ENCODE assay signal across 7 mouse cellular contexts in the genomic region with DNA sequence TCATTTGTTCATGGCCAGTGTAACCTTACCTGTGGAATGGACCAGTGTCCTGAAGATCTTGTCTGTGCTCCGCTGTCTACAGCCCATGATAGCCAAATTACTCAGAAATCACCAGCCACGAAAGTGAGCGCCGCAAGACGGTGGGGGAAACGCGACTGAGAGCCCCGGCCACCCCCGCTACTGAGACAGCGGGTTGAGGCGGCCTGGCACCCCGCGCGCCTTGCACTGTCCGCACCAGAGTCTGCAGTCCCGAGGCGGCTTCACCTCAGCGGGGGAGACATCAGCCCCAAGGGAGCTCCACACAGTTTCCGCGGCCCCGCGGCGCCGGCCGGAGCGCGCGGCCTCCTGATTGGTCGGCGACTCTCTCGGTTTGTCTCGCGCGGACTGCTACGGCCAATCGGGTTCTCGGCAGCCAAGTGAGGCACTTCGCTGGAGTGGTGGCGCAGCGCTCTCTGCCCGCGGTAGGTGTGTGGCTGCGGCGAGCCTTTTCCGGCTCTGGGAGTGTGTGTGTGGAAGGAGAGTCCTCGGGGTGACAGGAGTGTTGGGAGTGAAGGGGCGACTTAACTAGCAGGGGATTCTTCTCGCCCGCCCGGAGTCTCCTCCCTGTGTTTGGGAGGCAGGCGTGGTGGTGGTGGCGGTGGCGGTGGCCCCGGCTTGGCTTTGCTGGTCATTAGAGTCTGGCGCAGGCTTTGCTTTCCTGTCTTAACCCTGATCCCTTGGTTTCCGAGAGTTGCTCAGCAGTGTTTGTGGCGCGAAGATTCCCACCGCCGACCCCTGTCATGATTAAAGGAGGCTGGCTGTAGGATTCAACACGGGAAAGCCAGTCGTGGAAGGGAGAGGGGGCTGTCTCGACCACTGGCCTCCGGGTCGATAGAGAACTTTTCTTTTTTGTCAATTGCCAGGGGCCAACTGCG. TPM values are rescaled to one million over a fixed set of nuclear protein-coding genes. Genes with fewer than 3 reads are reported as not detected.
DNase-seq lines count a peak whose midpoint lies in the region; ATAC-seq and TF ChIP-seq lines count a peak whose summit lies in the region.

A gene (minus strand): TSS at position 327 of the 914 bp plus-strand sequence.
A gene (plus strand): TSS at position 415 of the 914 bp plus-strand sequence.

- H3K27me3 ChIP-seq in embryonic facial prominence, embryonic 12.5 days, result no peaks in the 10 kb centered on the region
- H3K27me3 ChIP-seq in kidney, adult 2 months (replicated peaks; ENCODE audit: control insufficient read depth, insufficient read depth, low read length), result no peaks in the 10 kb centered on the region
- H3K27me3 ChIP-seq in limb, embryonic 12.5 days, result no peaks in the 10 kb centered on the region
- no peaks in the 10 kb centered on the region for H3K27me3 ChIP-seq in midbrain, embryonic 15.5 days (replicated peaks)
- no peaks in the 10 kb centered on the region for H3K27me3 ChIP-seq in spleen, adult 2 months (ENCODE audit: control insufficient read depth, insufficient read depth, low read length)

- peak; percentile 39 for TF ChIP-seq CTCF in kidney, adult 2 months (conservative IDR thresholded peaks at IDR 0.05; ENCODE audit: insufficient read depth, insufficient read length, low read depth, low read length)
- no peak for TF ChIP-seq CTCF in spleen, adult 2 months (IDR thresholded peaks at IDR 0.05; ENCODE audit: extremely low read depth, insufficient read depth, insufficient read length, insufficient replicate concordance)

- ATAC-seq in embryonic facial prominence, embryonic 12.5 days (ENCODE audit: insufficient number of reproducible peaks, insufficient read depth, low FRiP score, low TSS enrichment), result peak; percentile 99
- ATAC-seq in limb, embryonic 12.5 days (ENCODE audit: insufficient number of reproducible peaks, insufficient read depth, low FRiP score, low TSS enrichment, low read depth), result peak; percentile 99
- ATAC-seq in midbrain, embryonic 15.5 days (replicated peaks), result peak; percentile 100

- peak within 1 kb of the TSS; percentile 85 for H3K4me3 ChIP-seq in embryonic facial prominence, embryonic 12.5 days
- peak within 1 kb of the TSS; percentile 89 for H3K4me3 ChIP-seq in kidney, adult 2 months (ENCODE audit: insufficient read depth, low read depth, low read length)
- peak within 1 kb of the TSS; percentile 87 for H3K4me3 ChIP-seq in limb, embryonic 12.5 days (replicated peaks)
- peak within 1 kb of the TSS; percentile 99 for H3K4me3 ChIP-seq in midbrain, embryonic 15.5 days
- H3K4me3 ChIP-seq in spleen, adult 2 months (ENCODE audit: extremely low read depth, insufficient read depth, insufficient read length), result peak within 1 kb of the TSS; percentile 97

- H3K36me3 ChIP-seq in embryonic facial prominence, embryonic 12.5 days, result no peaks in the 10 kb centered on the region
- no peaks in the 10 kb centered on the region for H3K36me3 ChIP-seq in kidney, adult 2 months (ENCODE audit: control insufficient read depth, insufficient read depth, low read length)
- 0 out of 2 replicates have a peak, but pooled peaks cover 3% of the 10 kb centered on the region for H3K36me3 ChIP-seq in limb, embryonic 12.5 days
- H3K36me3 ChIP-seq in midbrain, embryonic 15.5 days (replicated peaks), result no peaks in the 10 kb centered on the region
- peaks cover 2% of the 10 kb centered on the region for H3K36me3 ChIP-seq in spleen, adult 2 months (ENCODE audit: control insufficient read depth, insufficient read depth, low read length)

- H3K9ac ChIP-seq in embryonic facial prominence, embryonic 12.5 days, result peak within 1 kb of the TSS; percentile 75
- H3K9ac ChIP-seq in limb, embryonic 12.5 days (replicated peaks), result peak within 1 kb of the TSS; percentile 80
- H3K9ac ChIP-seq in midbrain, embryonic 15.5 days, result peak within 1 kb of the TSS; percentile 89

- peak; percentile 65 for TF ChIP-seq POLR2A in kidney, adult 2 months (IDR thresholded peaks at IDR 0.05; ENCODE audit: low read depth, low read length)
- peak; percentile 89 for TF ChIP-seq POLR2A in spleen, adult 2 months (IDR thresholded peaks at IDR 0.05; ENCODE audit: low read depth, low read length)

- H3K27ac ChIP-seq in embryonic facial prominence, embryonic 12.5 days, result peak within 1 kb of the TSS; percentile 84
- H3K27ac ChIP-seq in kidney, adult 2 months (ENCODE audit: insufficient read depth, low read depth, low read length), result peak within 1 kb of the TSS; percentile 73
- H3K27ac ChIP-seq in limb, embryonic 12.5 days, result peak within 1 kb of the TSS; percentile 81
- peak within 1 kb of the TSS; percentile 82 for H3K27ac ChIP-seq in midbrain, embryonic 15.5 days
- peak within 1 kb of the TSS; percentile 96 for H3K27ac ChIP-seq in spleen, adult 2 months (ENCODE audit: insufficient read depth, low read length)

- H3K4me2 ChIP-seq in embryonic facial prominence, embryonic 12.5 days (replicated peaks), result peak within 1 kb of the TSS; percentile 62
- H3K4me2 ChIP-seq in limb, embryonic 12.5 days, result peak within 1 kb of the TSS; percentile 65
- peak within 1 kb of the TSS; percentile 90 for H3K4me2 ChIP-seq in midbrain, embryonic 15.5 days

- under 1% methylated on average over 65 of the region's 66 CpGs for WGBS in embryonic facial prominence, embryonic 12.5 days
- under 1% methylated on average over 66 of the region's 66 CpGs for WGBS in kidney, adult 2 months
- under 1% methylated on average over 66 of the region's 66 CpGs for WGBS in limb, embryonic 12.5 days
- under 1% methylated on average over 66 of the region's 66 CpGs for WGBS in midbrain, embryonic 15.5 days
- WGBS in spleen, adult 2 months, result under 1% methylated on average over 66 of the region's 66 CpGs

- H3K4me1 ChIP-seq in embryonic facial prominence, embryonic 12.5 days, result no peaks in the 10 kb centered on the region; the same call in 1 of the 2 replicates
- peaks cover 2% of the 10 kb centered on the region; the same call in 1 of the 2 replicates for H3K4me1 ChIP-seq in kidney, adult 2 months (ENCODE audit: control insufficient read depth, insufficient read depth, low read length)
- H3K4me1 ChIP-seq in limb, embryonic 12.5 days (replicated peaks), result peaks cover 10% of the 10 kb centered on the region
- H3K4me1 ChIP-seq in midbrain, embryonic 15.5 days, result peaks cover 15% of the 10 kb centered on the region
- H3K4me1 ChIP-seq in spleen, adult 2 months (ENCODE audit: control insufficient read depth, insufficient read depth, insufficient read length), result peaks cover 5% of the 10 kb centered on the region; the same call in 1 of the 2 replicates

- peak; percentile 95 for DNase-seq in adrenal gland, postnatal 25 days
- peak; percentile 94 to 97 for DNase-seq in heart, adult 18-20 months
- peak; percentile 98 for DNase-seq in kidney, adult 2 months
- DNase-seq in spleen, adult 2 months (ENCODE audit: low read depth in 1 of 2, low spot score in 2 of 2), result peak; percentile 82 to 97

- no peaks in the 10 kb centered on the region for H3K9me3 ChIP-seq in embryonic facial prominence, embryonic 12.5 days
- no peaks in the 10 kb centered on the region for H3K9me3 ChIP-seq in limb, embryonic 12.5 days
- no peaks in the 10 kb centered on the region for H3K9me3 ChIP-seq in midbrain, embryonic 15.5 days

RNA-seq across cellular contexts. Expression of the first gene that starts in this region (rescaled TPM):
- 7.3 and 9.7 TPM in 2 replicates for total RNA-seq in adrenal gland, postnatal 25 days (2021)
- 12.5 and 12.7 TPM in 2 replicates for polyA plus RNA-seq in embryonic facial prominence, embryonic 12.5 days (2016; fragmentation: Nextera tagmentation; extraction: Ambion mirVana)
- 10 to 100 TPM in 1 of 2 experiments, 1 to 10 TPM in 1; 5.4 to 10.1 TPM for total RNA-seq in heart, adult 18-20 months (2021)
- 4.9 and 5.5 TPM in 2 replicates for polyA plus RNA-seq in kidney, adult 2 months (2012; rRNA removed)
- polyA plus RNA-seq in limb, embryonic 12.5 days (2016; fragmentation: Nextera tagmentation; extraction: Ambion mirVana), result 13.7 and 14.1 TPM in 2 replicates
- polyA plus RNA-seq in midbrain, embryonic 15.5 days (2015; fragmentation: Nextera tagmentation; extraction: Ambion mirVana), result 6.5 TPM in 2 replicates
- polyA plus RNA-seq in spleen, adult 2 months (2012; rRNA removed), result 13.4 and 14.1 TPM in 2 replicates

RNA-seq across cellular contexts. Expression of the second gene that starts in this region (rescaled TPM):
- 31.8 and 37.9 TPM in 2 replicates for total RNA-seq in adrenal gland, postnatal 25 days (2021)
- polyA plus RNA-seq in embryonic facial prominence, embryonic 12.5 days (2016; fragmentation: Nextera tagmentation; extraction: Ambion mirVana), result 40.1 and 40.7 TPM in 2 replicates
- total RNA-seq in heart, adult 18-20 months (2021), result 10 to 100 TPM; 22.0 TPM
- polyA plus RNA-seq in kidney, adult 2 months (2012; rRNA removed), result 19.9 and 24.6 TPM in 2 replicates
- polyA plus RNA-seq in limb, embryonic 12.5 days (2016; fragmentation: Nextera tagmentation; extraction: Ambion mirVana), result 40.9 and 43.2 TPM in 2 replicates
- polyA plus RNA-seq in midbrain, embryonic 15.5 days (2015; fragmentation: Nextera tagmentation; extraction: Ambion mirVana), result 19.0 and 19.8 TPM in 2 replicates
- polyA plus RNA-seq in spleen, adult 2 months (2012; rRNA removed), result 4.6 and 5.2 TPM in 2 replicates

Comparison
In these comparisons a context has a peak if more than half of its experiments do, and no peak if none do; other contexts are left out.
1. Peak in every context shown above with its lines: DNase-seq, ATAC-seq, H3K4me3 ChIP-seq and H3K27ac ChIP-seq.